Mouse (Mus musculus): ENCODE data around the gene Dab1.

GRCm38 (mm10) chr4:104716506-104716905 is 1097.3 kb downstream of the Dab1 start:
- TF ChIP-seq CTCF (IDR thresholded peaks at IDR 0.05; ENCODE audit: low read depth): no peak
- no peak for TF ChIP-seq EP300 (IDR thresholded peaks at IDR 0.05; ENCODE audit: low read depth)
